ENCODE assay signal across 7 mouse cellular contexts in genomic region chr11:101582054-101583035, GRCm38 (mm10). TPM values are rescaled to one million over a fixed set of nuclear protein-coding genes. Genes with fewer than 3 reads are reported as not detected.
DNase-seq lines count a peak whose midpoint lies in the region; ATAC-seq and TF ChIP-seq lines count a peak whose summit lies in the region.

Gene Tmem106a, plus strand, starts transcription at chr11:101582242.

- DNase-seq in T-cell, adult 2 months (ENCODE audit: low spot score) = peak; percentile 52
- no peak for DNase-seq in gonadal fat pad, adult 2 months (ENCODE audit: low read depth)
- DNase-seq in lung, adult 2 months = peak; percentile 64
- peak; percentile 36 for DNase-seq in urinary bladder, adult 2 months (ENCODE audit: low spot score)

- peak within 1 kb of the TSS; percentile 55 for H3K27ac ChIP-seq in intestine, embryonic 16.5 days (ENCODE audit: low read length)
- H3K27ac ChIP-seq in neural tube, embryonic 15.5 days (replicated peaks) = no peak within 1 kb of the TSS

- 0 out of 2 replicates have a peak, but pooled peaks have one; percentile 40 for TF ChIP-seq POLR2A in lung, adult 2 months (IDR thresholded peaks at IDR 0.05; ENCODE audit: borderline replicate concordance, extremely low read depth, low read depth, low read length)

- H3K4me1 ChIP-seq in intestine, embryonic 16.5 days (ENCODE audit: control insufficient read depth, insufficient read depth, low read length) = peaks cover 5% of the 10 kb centered on the region
- peaks cover 4% of the 10 kb centered on the region; the same call in 1 of the 2 replicates for H3K4me1 ChIP-seq in lung, adult 2 months (ENCODE audit: control insufficient read depth, insufficient read depth, low read length)
- no peaks in the 10 kb centered on the region for H3K4me1 ChIP-seq in neural tube, embryonic 15.5 days

- 15% methylated on average over 30 of the region's 31 CpGs for WGBS in intestine, embryonic 16.5 days
- 16% methylated on average over 30 of the region's 31 CpGs for WGBS in lung, adult 2 months
- 19% methylated on average over 30 of the region's 31 CpGs for WGBS in neural tube, embryonic 15.5 days

- peak within 1 kb of the TSS; percentile 65 for H3K4me2 ChIP-seq in intestine, embryonic 16.5 days (ENCODE audit: low read depth, low read length)
- peak within 1 kb of the TSS; percentile 49 for H3K4me2 ChIP-seq in neural tube, embryonic 15.5 days

- no peak for TF ChIP-seq CTCF in lung, adult 2 months (IDR thresholded peaks at IDR 0.05; ENCODE audit: insufficient read depth, low read length)

- ATAC-seq in common myeloid progenitor, adult 5-6 weeks (replicated peaks; ENCODE audit: low read depth, poor library complexity, severe bottlenecking) = peak; percentile 83; the same call in 1 of the 2 replicates
- peak; percentile 90 for ATAC-seq in intestine, embryonic 16.5 days
- ATAC-seq in neural tube, embryonic 15.5 days (ENCODE audit: low FRiP score) = no peak

- H3K36me3 ChIP-seq in intestine, embryonic 16.5 days (ENCODE audit: control insufficient read depth, insufficient read depth, low read length) = peaks cover 6% of the 10 kb centered on the region; the same call in 1 of the 2 replicates
- peaks cover 48% of the 10 kb centered on the region for H3K36me3 ChIP-seq in neural tube, embryonic 15.5 days

- no peaks in the 10 kb centered on the region for H3K9me3 ChIP-seq in intestine, embryonic 16.5 days (ENCODE audit: control insufficient read depth, low read length)
- no peaks in the 10 kb centered on the region for H3K9me3 ChIP-seq in neural tube, embryonic 15.5 days (replicated peaks)

- peak within 1 kb of the TSS; percentile 49 for H3K4me3 ChIP-seq in intestine, embryonic 16.5 days (ENCODE audit: low read length)
- peak within 1 kb of the TSS; percentile 61 for H3K4me3 ChIP-seq in lung, adult 2 months (replicated peaks; ENCODE audit: extremely low read depth, low read depth, low read length)
- H3K4me3 ChIP-seq in neural tube, embryonic 15.5 days (replicated peaks) = peak within 1 kb of the TSS; percentile 24

- no peaks in the 10 kb centered on the region for H3K27me3 ChIP-seq in intestine, embryonic 16.5 days (replicated peaks; ENCODE audit: control insufficient read depth, insufficient read depth, low read length)
- H3K27me3 ChIP-seq in neural tube, embryonic 15.5 days (replicated peaks) = no peaks in the 10 kb centered on the region

- H3K9ac ChIP-seq in intestine, embryonic 16.5 days (ENCODE audit: low read depth, low read length) = peak within 1 kb of the TSS; percentile 58
- H3K9ac ChIP-seq in neural tube, embryonic 15.5 days (replicated peaks) = 0 out of 2 replicates have a peak within 1 kb of the TSS, but pooled peaks have one; percentile 8

RNA-seq across cellular contexts. Expression of gene Tmem106a, which starts in this region (rescaled TPM):
- total RNA-seq in common myeloid progenitor, adult 5-6 weeks (2017) = 0.50 and 2.9 TPM in 2 replicates
- polyA plus RNA-seq in gonadal fat pad, adult 2 months (2012; rRNA removed) = 37.0 and 71.6 TPM in 2 replicates
- 38.6 and 49.4 TPM in 2 replicates for polyA plus RNA-seq in intestine, embryonic 16.5 days (2015; fragmentation: Nextera tagmentation; extraction: Ambion mirVana)
- polyA plus RNA-seq in lung, adult 2 months (2012; rRNA removed) = 32.1 and 41.1 TPM in 2 replicates
- 4.4 and 5.9 TPM in 2 replicates for polyA plus RNA-seq in neural tube, embryonic 15.5 days (2015; fragmentation: Nextera tagmentation; extraction: Ambion mirVana)
- polyA plus RNA-seq in urinary bladder, adult 2 months (2012; rRNA removed) = 31.8 and 34.3 TPM in 2 replicates
